Mouse (Mus musculus) MEL (cell line): ENCODE results near the gene Ccdc121. TPM values are rescaled to one million over a fixed set of nuclear protein-coding genes. Genes with fewer than 3 reads are reported as not detected.

Source experiments
- DNase-seq: peaks from one replicate; pipeline ENCODE4 v3.0.0; 2011; ENCODE audit warnings: low read depth, low spot score
- H3K27ac ChIP-seq: 2 replicates; pipeline ENCODE4 v1.5.1; 2012; ENCODE audit warnings: low read depth, mild to moderate bottlenecking, control low read depth, low read length, moderate library complexity; ENCODE audit not compliant: control insufficient read depth
- H3K27me3 ChIP-seq, 2 experiments: fragments of 150-350 bp in 1 of 2; sonication (generic) in 1 of 2; 2 replicates each; pipeline ENCODE4 v1.6.1; 2012; ENCODE audit warnings: low read length in 2 of 2, mild to moderate bottlenecking in 2 of 2, improper control_type of control experiment in 1 of 2, moderate library complexity in 1 of 2; ENCODE audit not compliant: insufficient read depth in 2 of 2, control insufficient read depth in 1 of 2
- H3K36me3 ChIP-seq, 2 experiments: 2 replicates each; pipeline ENCODE4 v1.6.1; 2012 to 2014; ENCODE audit warnings: low read length in 2 of 2, improper control_type of control experiment in 1 of 2, inconsistent platforms in 1 of 2, mild to moderate bottlenecking in 1 of 2; ENCODE audit not compliant: insufficient read depth in 2 of 2, control insufficient read depth in 1 of 2
- H3K4me1 ChIP-seq, 2 experiments: fragments of 150-350 bp in 1 of 2; sonication (generic) in 1 of 2; 2 replicates each; pipeline ENCODE4 v1.6.1; 2012; ENCODE audit warnings: low read length in 2 of 2, improper control_type of control experiment in 1 of 2, mild to moderate bottlenecking in 1 of 2; ENCODE audit not compliant: insufficient read depth in 2 of 2, control insufficient read depth in 1 of 2
- H3K4me3 ChIP-seq, 2 experiments: fragments of 150-350 bp in 1 of 2; sonication (generic) in 1 of 2; 2 replicates each; pipeline ENCODE4 v1.5.1; 2012; ENCODE audit warnings: low read depth in 2 of 2, low read length in 2 of 2, mild to moderate bottlenecking in 2 of 2, moderate library complexity in 2 of 2, control low read depth in 1 of 2, improper control_type of control experiment in 1 of 2; ENCODE audit not compliant: control insufficient read depth in 1 of 2, insufficient read depth in 1 of 2
- H3K79me2 ChIP-seq: 2 replicates; pipeline ENCODE4 v1.6.1; 2012; ENCODE audit warnings: mild to moderate bottlenecking, low read length, moderate library complexity; ENCODE audit not compliant: control insufficient read depth, poor library complexity, insufficient read depth
- H3K9ac ChIP-seq: 2 replicates; pipeline ENCODE4 v1.6.1; 2012; ENCODE audit warnings: low read depth, mild to moderate bottlenecking, control low read depth, low read length, moderate library complexity; ENCODE audit not compliant: control insufficient read depth, poor library complexity, severe bottlenecking
- H3K9me3 ChIP-seq: fragments of 150-350 bp; sonication (generic); replicated peaks from 2 replicates; pipeline ENCODE4 v1.6.1; 2012; ENCODE audit warnings: mild to moderate bottlenecking, low read length, improper control_type of control experiment, moderate library complexity; ENCODE audit not compliant: insufficient read depth
- CHD1 ChIP-seq: IDR thresholded peaks from 2 replicates; pipeline ENCODE4 v1.6.1; 2012; ENCODE audit warnings: low read depth, mild to moderate bottlenecking, inconsistent platforms, low read length, improper control_type of control experiment
- CHD2 ChIP-seq: IDR thresholded peaks from 2 replicates; pipeline ENCODE4 v1.6.1; 2011; ENCODE audit warnings: low read length, improper control_type of control experiment
- CTCF ChIP-seq, 3 experiments: IDR thresholded peaks in 2 of 3; conservative IDR thresholded peaks in 1 of 3; 2 replicates each; pipeline ENCODE4 v1.5.1; 2011 to 2012; ENCODE audit warnings: low read length in 3 of 3, low read depth in 2 of 3, mild to moderate bottlenecking in 2 of 3, improper control_type of control experiment in 1 of 3, inconsistent platforms in 1 of 3, mixed read lengths in 1 of 3, moderate library complexity in 1 of 3; ENCODE audit not compliant: control insufficient read depth in 1 of 3, insufficient read depth in 1 of 3, poor library complexity in 1 of 3, severe bottlenecking in 1 of 3
- GABPA ChIP-seq: IDR thresholded peaks from 2 replicates; pipeline ENCODE4 v1.6.1; 2012; ENCODE audit warnings: low read depth, mild to moderate bottlenecking, inconsistent platforms, low read length, improper control_type of control experiment, moderate library complexity
- HCFC1 ChIP-seq: IDR thresholded peaks from 2 replicates; pipeline ENCODE4 v1.6.1; 2012; ENCODE audit warnings: low read depth, mild to moderate bottlenecking, inconsistent platforms, low read length, improper control_type of control experiment, moderate library complexity
- JUND ChIP-seq: IDR thresholded peaks from 2 replicates; pipeline ENCODE4 v1.6.1; 2011; ENCODE audit warnings: low read depth, mild to moderate bottlenecking, improper control_type of control experiment, low read length
- MAFK ChIP-seq: IDR thresholded peaks from 2 replicates; pipeline ENCODE4 v1.6.1; 2011; ENCODE audit warnings: low read depth, mild to moderate bottlenecking, low read length, improper control_type of control experiment, borderline replicate concordance
- MAX ChIP-seq: IDR thresholded peaks from 2 replicates; pipeline ENCODE4 v1.6.1; 2011; ENCODE audit warnings: low read length, improper control_type of control experiment
- MAZ ChIP-seq: IDR thresholded peaks from 2 replicates; pipeline ENCODE4 v1.6.1; 2012; ENCODE audit warnings: low read depth, mild to moderate bottlenecking, inconsistent platforms, low read length, improper control_type of control experiment
- MXI1 ChIP-seq: IDR thresholded peaks from 2 replicates; pipeline ENCODE4 v1.6.1; 2011; ENCODE audit warnings: mild to moderate bottlenecking, low read depth, low read length, improper control_type of control experiment
- MYB ChIP-seq: IDR thresholded peaks from 2 replicates; pipeline ENCODE4 v1.6.1; 2011; ENCODE audit warnings: mild to moderate bottlenecking, low read depth, low read length, improper control_type of control experiment
- NELFE ChIP-seq: IDR thresholded peaks from 2 replicates; pipeline ENCODE4 v1.6.1; 2011; ENCODE audit warnings: low read depth, low read length, improper control_type of control experiment
- POLR2A ChIP-seq, 2 experiments: IDR thresholded peaks; 2 replicates each; pipeline ENCODE4 v1.6.1; 2011 to 2012; ENCODE audit warnings: low read length in 2 of 2, mild to moderate bottlenecking in 2 of 2, control low read depth in 1 of 2, improper control_type of control experiment in 1 of 2, low read depth in 1 of 2, moderate library complexity in 1 of 2; ENCODE audit not compliant: control insufficient read depth in 1 of 2, insufficient read depth in 1 of 2, poor library complexity in 1 of 2
- POLR2AphosphoS2 ChIP-seq: IDR thresholded peaks from 2 replicates; pipeline ENCODE4 v1.6.1; 2011; ENCODE audit warnings: low read length, improper control_type of control experiment
- RCOR1 ChIP-seq: IDR thresholded peaks from 2 replicates; pipeline ENCODE4 v1.6.1; 2012; ENCODE audit warnings: low read depth, mild to moderate bottlenecking, inconsistent platforms, low read length, improper control_type of control experiment
- SMC3 ChIP-seq: IDR thresholded peaks from 2 replicates; pipeline ENCODE4 v1.6.1; 2011; ENCODE audit warnings: low read depth, low read length, improper control_type of control experiment
- TBP ChIP-seq: IDR thresholded peaks from 2 replicates; pipeline ENCODE4 v1.8.0; 2011; ENCODE audit warnings: low read depth, low read length, improper control_type of control experiment
- ZKSCAN1 ChIP-seq: IDR thresholded peaks from 2 replicates; pipeline ENCODE4 v1.6.1; 2012; ENCODE audit warnings: low read depth, mild to moderate bottlenecking, inconsistent platforms, low read length, improper control_type of control experiment, moderate library complexity
- ZMIZ1 ChIP-seq: IDR thresholded peaks from 2 replicates; pipeline ENCODE4 v1.6.1; 2012; ENCODE audit warnings: low read depth, mild to moderate bottlenecking, inconsistent platforms, low read length, improper control_type of control experiment, moderate library complexity
- ZNF384 ChIP-seq: IDR thresholded peaks from 2 replicates; pipeline ENCODE4 v1.6.1; 2012; ENCODE audit warnings: low read depth, mild to moderate bottlenecking, inconsistent platforms, low read length, improper control_type of control experiment
- polyA plus RNA-seq, 2 experiments: library from polyadenylated mRNA; stranded (reverse) in 1 of 2; unstranded in 1 of 2; fragments of >175 nt in 1 of 2; fragments of >200 nt in 1 of 2; gene quantifications; 2 replicates each; pipeline versions ENCODE4 v1.2.1 to v1.2.4; 2012; ENCODE audit warnings: low replicate concordance in 2 of 2, low read depth in 1 of 2; ENCODE audit not compliant: insufficient read length in 2 of 2, insufficient read depth in 1 of 2, missing spikeins in 1 of 2
- total RNA-seq: library from RNA; depleted of rRNA; stranded (reverse); fragments of 300-350 nt; gene quantifications from 2 replicates; pipeline ENCODE4 v1.2.3, GENCODE M21; 2012; rRNA removed

Ccdc121 gene
- total RNA-seq (not detected in 2 replicates), polyA plus RNA-seq (not detected)

DNA sequence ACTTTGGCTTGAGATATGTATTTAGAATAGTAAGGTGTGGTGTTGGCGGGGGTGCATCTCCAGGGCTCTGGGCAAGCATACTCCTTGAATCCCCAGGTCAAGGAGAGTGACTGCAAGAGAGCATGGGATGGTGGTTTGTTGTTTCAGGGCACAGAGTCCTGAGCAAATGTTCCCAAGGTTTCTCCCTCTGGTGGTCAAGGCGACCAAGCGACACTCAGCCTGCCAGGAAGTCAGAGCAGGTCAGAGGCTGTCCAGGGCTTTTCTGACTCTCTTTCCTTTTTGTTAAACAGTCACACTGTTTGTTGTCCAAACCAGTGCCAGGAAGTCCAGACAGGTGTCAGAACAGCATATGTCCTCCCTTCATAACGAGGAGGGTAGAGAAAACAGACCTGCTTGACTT, at the start of gene Ccdc121:
Ccdc121 (minus strand) TSS at position 145 of the 400 bp plus-strand sequence.
- Histone ChIP-seq H3K9me3 (no peaks in the 10 kb centered on the region), H3K4me1 (no peaks in the 10 kb centered on the region), H3K36me3 (no peaks in the 10 kb centered on the region), H3K79me2 (no peaks in the 10 kb centered on the region), H3K27me3 (peaks cover 0 to 3% of the 10 kb centered on the region in 2 experiments)
- TF ChIP-seq ZKSCAN1 (no peak), MYB (no peak), JUND (no peak), POLR2AphosphoS2 (no peak), GABPA (no peak), ZMIZ1 (no peak), HCFC1 (no peak), POLR2A (IDR thresholded peaks at IDR 0.05; ENCODE audit: control insufficient read depth in 1 of 2, insufficient read depth in 1 of 2, low read depth in 1 of 2, low read length in 2 of 2, poor library complexity in 1 of 2) (no peak), ZNF384 (no peak), CHD2 (no peak), TBP (no peak), CHD1 (no peak), NELFE (no peak), RCOR1 (no peak), MAFK (no peak), MXI1 (no peak), CTCF (IDR thresholded peaks at IDR 0.05 in 2 of 3, conservative IDR thresholded peaks at IDR 0.05 in 1 of 3; ENCODE audit: control insufficient read depth in 1 of 3, insufficient read depth in 1 of 3, low read depth in 2 of 3, low read length in 3 of 3, poor library complexity in 1 of 3, severe bottlenecking in 1 of 3) (no peak), MAX (no peak), MAZ (no peak), SMC3 (no peak)
- TF ChIP-seq, all 39 proteins: peak for 0
- Histone ChIP-seq H3K4me3 (no peak within 1 kb of the TSS), H3K27ac (no peak within 1 kb of the TSS), H3K9ac (no peak within 1 kb of the TSS)
- DNase-seq = no peak

DNA sequence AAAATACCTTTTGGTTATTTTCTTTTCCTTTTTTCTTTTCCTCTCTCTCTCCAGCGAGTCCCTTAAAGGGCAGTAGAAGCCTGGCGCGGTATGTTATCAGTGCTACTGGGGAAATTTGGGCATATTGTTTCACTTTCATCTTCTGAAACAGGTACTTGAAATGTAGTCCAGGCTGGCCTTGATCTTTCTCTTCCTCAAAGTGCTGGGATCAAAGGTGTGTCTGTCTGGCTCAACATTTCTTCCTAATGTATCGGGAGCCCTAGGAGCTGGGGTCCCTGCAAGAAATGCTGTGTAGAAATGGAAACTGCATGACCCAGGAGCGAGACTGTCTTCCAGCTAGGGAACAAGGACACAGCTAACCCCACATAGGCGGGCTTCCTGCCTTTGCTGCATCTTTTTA, 49.1 kb upstream of the Ccdc121 start:
- no peaks in the 10 kb centered on the region for H3K9me3 ChIP-seq
- no peak overlapping the region for H3K9ac ChIP-seq
- no peak for TF ChIP-seq MAX
- H3K36me3 ChIP-seq = no peaks in the 10 kb centered on the region
- no peaks in the 10 kb centered on the region for H3K79me2 ChIP-seq
- DNase-seq = no peak
- peaks cover 0 to 4% of the 10 kb centered on the region in 2 experiments; a peak in 3 of 4 replicates for H3K27me3 ChIP-seq
- H3K4me3 ChIP-seq = no peak overlapping the region
- H3K27ac ChIP-seq = no peak overlapping the region
- no peaks in the 10 kb centered on the region for H3K4me1 ChIP-seq
